Mouse (Mus musculus): ENCODE data around the gene Klhl10. TPM values are rescaled to one million over a fixed set of nuclear protein-coding genes. Genes with fewer than 3 reads are reported as not detected.

Gene Klhl10
- polyA plus RNA-seq, 1 experiment from 2014 or later, result 0.52 TPM

- Histone ChIP-seq H3K4me1 (ENCODE audit: control insufficient read depth, insufficient read depth, low read length) (no peaks in the 10 kb centered on the region), H3K4me2 (ENCODE audit: low read depth, low read length) (no peak overlapping the region), H3K36me3 (replicated peaks; ENCODE audit: control insufficient read depth, insufficient read depth, low read depth, low read length) (peaks cover 3% of the 10 kb centered on the region), H3K27ac (replicated peaks; ENCODE audit: low read depth, low read length) (no peak overlapping the region), H3K9me3 (replicated peaks; ENCODE audit: control insufficient read depth, low read length) (no peaks in the 10 kb centered on the region), H3K9ac (replicated peaks; ENCODE audit: low read length) (no peak overlapping the region), H3K27me3 (ENCODE audit: control insufficient read depth, insufficient read depth, low read length) (no peaks in the 10 kb centered on the region), H3K4me3 (ENCODE audit: low read depth, low read length) (no peak overlapping the region)
- no peak for ATAC-seq (replicated peaks; ENCODE audit: insufficient number of reproducible peaks, low FRiP score, low TSS enrichment, low read depth)
- DNase-seq (ENCODE audit: low spot score), result no peak
- WGBS, result 79% methylated on average over 4 of the region's 4 CpGs
Measured at GRCm38 (mm10) chr11:100457247-100457646, 15.5 kb downstream of the Klhl10 start.

GRCm38 (mm10) chr11:100457711-100458110, 16.0 kb downstream of the Klhl10 start:
- no peak for DNase-seq (ENCODE audit: low spot score)
- Histone ChIP-seq H3K27ac (replicated peaks; ENCODE audit: low read depth, low read length) (no peak overlapping the region), H3K9ac (replicated peaks; ENCODE audit: low read length) (no peak overlapping the region), H3K4me3 (ENCODE audit: low read depth, low read length) (no peak overlapping the region), H3K36me3 (replicated peaks; ENCODE audit: control insufficient read depth, insufficient read depth, low read depth, low read length) (peaks cover 3% of the 10 kb centered on the region), H3K4me2 (ENCODE audit: low read depth, low read length) (no peak overlapping the region), H3K9me3 (replicated peaks; ENCODE audit: control insufficient read depth, low read length) (no peaks in the 10 kb centered on the region), H3K27me3 (ENCODE audit: control insufficient read depth, insufficient read depth, low read length) (no peaks in the 10 kb centered on the region), H3K4me1 (ENCODE audit: control insufficient read depth, insufficient read depth, low read length) (no peaks in the 10 kb centered on the region)
- ATAC-seq (replicated peaks; ENCODE audit: insufficient number of reproducible peaks, low FRiP score, low TSS enrichment, low read depth), result no peak
- WGBS, result 92% methylated on average over 5 of the region's 5 CpGs

- H3K4me1 ChIP-seq (ENCODE audit: control insufficient read depth, insufficient read depth, low read length), result no peaks in the 10 kb centered on the region
- H3K36me3 ChIP-seq (replicated peaks; ENCODE audit: control insufficient read depth, insufficient read depth, low read depth, low read length), result peaks cover 5% of the 10 kb centered on the region; the same call in 1 of the 2 replicates
- no peaks in the 10 kb centered on the region for H3K9me3 ChIP-seq (replicated peaks; ENCODE audit: control insufficient read depth, low read length)
- H3K9ac ChIP-seq (replicated peaks; ENCODE audit: low read length), result no peak overlapping the region
- H3K27ac ChIP-seq (replicated peaks; ENCODE audit: low read depth, low read length), result no peak overlapping the region
- WGBS, result 96% methylated on average over 10 of the region's 10 CpGs
- H3K27me3 ChIP-seq (ENCODE audit: control insufficient read depth, insufficient read depth, low read length), result no peaks in the 10 kb centered on the region
- ATAC-seq (replicated peaks; ENCODE audit: insufficient number of reproducible peaks, low FRiP score, low TSS enrichment, low read depth) (no peak), DNase-seq (ENCODE audit: low spot score) (no peak)
- H3K4me3 ChIP-seq (ENCODE audit: low read depth, low read length), result no peak overlapping the region
- no peak overlapping the region for H3K4me2 ChIP-seq (ENCODE audit: low read depth, low read length)
Measured at GRCm38 (mm10) chr11:100462699-100463098, 21.0 kb downstream of the Klhl10 start.

- Histone ChIP-seq H3K4me2 (ENCODE audit: low read depth, low read length) (no peak overlapping the region), H3K9ac (replicated peaks; ENCODE audit: low read length) (no peak overlapping the region), H3K4me1 (ENCODE audit: control insufficient read depth, insufficient read depth, low read length) (no peaks in the 10 kb centered on the region; the same call in 1 of the 2 replicates), H3K4me3 (ENCODE audit: low read depth, low read length) (no peak overlapping the region), H3K36me3 (replicated peaks; ENCODE audit: control insufficient read depth, insufficient read depth, low read depth, low read length) (peaks cover 5% of the 10 kb centered on the region; the same call in 1 of the 2 replicates), H3K27ac (replicated peaks; ENCODE audit: low read depth, low read length) (no peak overlapping the region), H3K9me3 (replicated peaks; ENCODE audit: control insufficient read depth, low read length) (no peaks in the 10 kb centered on the region), H3K27me3 (ENCODE audit: control insufficient read depth, insufficient read depth, low read length) (no peaks in the 10 kb centered on the region)
- DNase-seq (ENCODE audit: low spot score), result no peak
- WGBS, result 93% methylated on average over 1 of the region's 1 CpGs
- no peak for ATAC-seq (replicated peaks; ENCODE audit: insufficient number of reproducible peaks, low FRiP score, low TSS enrichment, low read depth)
Measured at GRCm38 (mm10) chr11:100465229-100465792, 23.6 kb downstream of the Klhl10 start.

- H3K36me3 ChIP-seq (replicated peaks; ENCODE audit: control insufficient read depth, insufficient read depth, low read depth, low read length), result peaks cover 5% of the 10 kb centered on the region; the same call in 1 of the 2 replicates
- DNase-seq (ENCODE audit: low spot score), result no peak
Measured at GRCm38 (mm10) chr11:100465833-100466232, 24.1 kb downstream of the Klhl10 start.

GRCm38 (mm10) chr11:100471352-100472196, 29.9 kb downstream of the Klhl10 start:
- no peaks in the 10 kb centered on the region for H3K9me3 ChIP-seq (replicated peaks; ENCODE audit: control insufficient read depth, low read length)
- H3K27me3 ChIP-seq (ENCODE audit: control insufficient read depth, insufficient read depth, low read length), result no peaks in the 10 kb centered on the region
- peak overlapping the region; percentile 94 for H3K9ac ChIP-seq (replicated peaks; ENCODE audit: low read length)
- 4% methylated on average over 30 of the region's 30 CpGs for WGBS
- 0 out of 2 replicates have a peak overlapping the region, but pooled peaks have one; percentile 36 for H3K27ac ChIP-seq (replicated peaks; ENCODE audit: low read depth, low read length)
- no peaks in the 10 kb centered on the region for H3K36me3 ChIP-seq (replicated peaks; ENCODE audit: control insufficient read depth, insufficient read depth, low read depth, low read length)
- no peaks in the 10 kb centered on the region; the same call in 1 of the 2 replicates for H3K4me1 ChIP-seq (ENCODE audit: control insufficient read depth, insufficient read depth, low read length)
- ATAC-seq (replicated peaks; ENCODE audit: insufficient number of reproducible peaks, low FRiP score, low TSS enrichment, low read depth) (no peak), DNase-seq (ENCODE audit: low spot score) (no peak)
- peak overlapping the region; percentile 95 for H3K4me3 ChIP-seq (ENCODE audit: low read depth, low read length)
- peak overlapping the region; percentile 84 for H3K4me2 ChIP-seq (ENCODE audit: low read depth, low read length)

More at GRCm38 (mm10) chr11:100465833-100466232, 24.1 kb downstream of the Klhl10 start:
- Histone ChIP-seq H3K9ac (replicated peaks; ENCODE audit: low read length) (no peak overlapping the region), H3K9me3 (replicated peaks; ENCODE audit: control insufficient read depth, low read length) (no peaks in the 10 kb centered on the region), H3K4me2 (ENCODE audit: low read depth, low read length) (no peak overlapping the region), H3K4me1 (ENCODE audit: control insufficient read depth, insufficient read depth, low read length) (no peaks in the 10 kb centered on the region; the same call in 1 of the 2 replicates), H3K4me3 (ENCODE audit: low read depth, low read length) (no peak overlapping the region), H3K27me3 (ENCODE audit: control insufficient read depth, insufficient read depth, low read length) (no peaks in the 10 kb centered on the region), H3K27ac (replicated peaks; ENCODE audit: low read depth, low read length) (no peak overlapping the region)
- WGBS, result 80% methylated on average over 1 of the region's 1 CpGs
- ATAC-seq (replicated peaks; ENCODE audit: insufficient number of reproducible peaks, low FRiP score, low TSS enrichment, low read depth), result no peak

- Histone ChIP-seq H3K27ac (replicated peaks; ENCODE audit: low read depth, low read length) (peak within 1 kb of the TSS; percentile 36; the same call in 1 of the 2 replicates), H3K27me3 (ENCODE audit: control insufficient read depth, insufficient read depth, low read length) (no peaks in the 10 kb centered on the region), H3K36me3 (replicated peaks; ENCODE audit: control insufficient read depth, insufficient read depth, low read depth, low read length) (no peaks in the 10 kb centered on the region), H3K4me1 (ENCODE audit: control insufficient read depth, insufficient read depth, low read length) (no peaks in the 10 kb centered on the region; the same call in 1 of the 2 replicates), H3K9ac (replicated peaks; ENCODE audit: low read length) (peak within 1 kb of the TSS; percentile 94), H3K4me2 (ENCODE audit: low read depth, low read length) (peak within 1 kb of the TSS; percentile 84), H3K9me3 (replicated peaks; ENCODE audit: control insufficient read depth, low read length) (no peaks in the 10 kb centered on the region), H3K4me3 (ENCODE audit: low read depth, low read length) (peak within 1 kb of the TSS; percentile 95)
- DNase-seq (ENCODE audit: low spot score) (peak; percentile 96), ATAC-seq (replicated peaks; ENCODE audit: insufficient number of reproducible peaks, low FRiP score, low TSS enrichment, low read depth) (peak; percentile 87)
- WGBS, result under 1% methylated on average over 83 of the region's 83 CpGs
Measured at GRCm38 (mm10) chr11:100472197-100472934, 30.6 kb downstream of the Klhl10 start, which contains the start of gene Klhl11. Gene Klhl11, minus strand, starts transcription at chr11:100472741.

Data from embryonic facial prominence, embryonic 11.5 days (tissue).